Mouse (Mus musculus) brown adipose tissue, adult 24 weeks (tissue): ENCODE measurements around the gene Lars2. TPM values are rescaled to one million over a fixed set of nuclear protein-coding genes. Genes with fewer than 3 reads are reported as not detected.
"Not testable (repeated sequence)": the region's sequence is repeated elsewhere in the genome, so short reads cannot be mapped to it uniquely, and the experiment has no call there.

Source experiments
- H3K27ac ChIP-seq: fragments of 200-500 bp; replicated peaks from 2 replicates; pipeline ENCODE4 v1.5.1; 2012; ENCODE audit warnings: low read depth, mild to moderate bottlenecking, low read length
- H3K4me1 ChIP-seq: fragments of 200-500 bp; 2 replicates; pipeline ENCODE4 v1.6.1; 2012; ENCODE audit warnings: low read length, mixed read lengths; ENCODE audit not compliant: control insufficient read depth, insufficient read depth, insufficient read length
- H3K4me3 ChIP-seq: fragments of 200-500 bp; 2 replicates; pipeline ENCODE4 v1.5.1; 2012; ENCODE audit warnings: low read depth, mild to moderate bottlenecking, low read length, moderate library complexity; ENCODE audit not compliant: insufficient read depth
- polyA plus RNA-seq: library from polyadenylated mRNA; stranded (reverse); fragments of >200 nt; gene quantifications from 2 replicates; pipeline ENCODE4 v1.2.4, GENCODE M21; 2012; ENCODE audit not compliant: missing spikeins, insufficient read depth, insufficient read length

Lars2 gene
- polyA plus RNA-seq, 1 experiment: 7,225 TPM

- Histone ChIP-seq H3K27ac (no peak overlapping the region), H3K4me3 (no peak overlapping the region), H3K4me1 (no peaks in the 10 kb centered on the region)
These were observed 73.7 kb downstream of the Lars2 start for GRCm38 (mm10) chr9:123440230-123441058.

GRCm38 (mm10) chr9:123447101-123447500, 80.4 kb downstream of the Lars2 start:
- H3K27ac ChIP-seq, H3K4me1 ChIP-seq, H3K4me3 ChIP-seq: not testable (repeated sequence)

- Histone ChIP-seq H3K27ac (no peak overlapping the region), H3K4me3 (no peak overlapping the region), H3K4me1 (no peaks in the 10 kb centered on the region)
These were observed 81.9 kb downstream of the Lars2 start for GRCm38 (mm10) chr9:123448594-123448993.

- Histone ChIP-seq H3K27ac (no peak overlapping the region), H3K4me1 (no peaks in the 10 kb centered on the region)
These were observed 83.4 kb downstream of the Lars2 start for GRCm38 (mm10) chr9:123450174-123450573.

GRCm38 (mm10) chr9:123451772-123452171, 85.0 kb downstream of the Lars2 start:
- Histone ChIP-seq H3K4me3 (no peak overlapping the region), H3K4me1 (peaks cover 2% of the 10 kb centered on the region; the same call in 1 of the 2 replicates), H3K27ac (no peak overlapping the region)

More at GRCm38 (mm10) chr9:123450174-123450573, 83.4 kb downstream of the Lars2 start:
- H3K4me3 ChIP-seq: no peak overlapping the region

- peak overlapping the region; percentile 51; the same call in 1 of the 2 replicates for H3K27ac ChIP-seq
- H3K4me3 ChIP-seq: no peak overlapping the region
- H3K4me1 ChIP-seq: peaks cover 9% of the 10 kb centered on the region
These were observed 90.2 kb downstream of the Lars2 start for GRCm38 (mm10) chr9:123456634-123457602.

- Histone ChIP-seq H3K4me1 (peaks cover 9% of the 10 kb centered on the region), H3K4me3 (no peak overlapping the region), H3K27ac (peak overlapping the region; percentile 51; the same call in 1 of the 2 replicates)
These were observed 90.9 kb downstream of the Lars2 start for GRCm38 (mm10) chr9:123457603-123458002.

- Histone ChIP-seq H3K4me3 (no peak overlapping the region), H3K4me1 (peaks cover 4% of the 10 kb centered on the region; the same call in 1 of the 2 replicates), H3K27ac (no peak overlapping the region)
These were observed 100.5 kb downstream of the Lars2 start for GRCm38 (mm10) chr9:123467141-123467620.

GRCm38 (mm10) chr9:123468406-123469085, 101.8 kb downstream of the Lars2 start:
- Histone ChIP-seq H3K4me1 (peaks cover 10% of the 10 kb centered on the region), H3K4me3 (no peak overlapping the region), H3K27ac (no peak overlapping the region)

GRCm38 (mm10) chr9:123469087-123469486, 102.4 kb downstream of the Lars2 start:
- H3K27ac ChIP-seq: no peak overlapping the region
- H3K4me1 ChIP-seq: peaks cover 10% of the 10 kb centered on the region
- H3K4me3 ChIP-seq: no peak overlapping the region

- H3K4me1 ChIP-seq: peaks cover 9% of the 10 kb centered on the region
- H3K4me3 ChIP-seq: no peak overlapping the region
- peak overlapping the region; percentile 45; the same call in 1 of the 2 replicates for H3K27ac ChIP-seq
These were observed 106.7 kb downstream of the Lars2 start for GRCm38 (mm10) chr9:123473377-123473776.

- Histone ChIP-seq H3K27ac (peak overlapping the region; percentile 75), H3K4me1 (peaks cover 22% of the 10 kb centered on the region), H3K4me3 (no peak overlapping the region)
These were observed 108.8 kb downstream of the Lars2 start for GRCm38 (mm10) chr9:123475569-123475968.

GRCm38 (mm10) chr9:123478031-123478585, 111.4 kb downstream of the Lars2 start:
- H3K4me1 ChIP-seq: peaks cover 32% of the 10 kb centered on the region
- peak overlapping the region; percentile 59 for H3K4me3 ChIP-seq
- H3K27ac ChIP-seq: peak overlapping the region; percentile 57

GRCm38 (mm10) chr9:123478586-123479195, 112.0 kb downstream of the Lars2 start, which contains the start of gene Limd1:
Limd1 (plus strand) TSS chr9:123478706.
- Histone ChIP-seq H3K4me3 (peak within 1 kb of the TSS; percentile 89), H3K4me1 (peaks cover 33% of the 10 kb centered on the region), H3K27ac (peak within 1 kb of the TSS; percentile 75)
